In genomic region chr16:8842962-8843361, GRCm38 (mm10) we compare ENCODE assay signal across 19 mouse cellular contexts.
"Had no signal": no experiment of that assay in that cellular context is flagged by ENCODE, and none has a peak within 500 bp of the region (broad histone marks: within the 10 kb centered on the region; RNA-seq: fewer than 3 reads in every experiment).

No protein-coding gene starts in this region.

- H3K4me1 ChIP-seq: midbrain, embryonic 10.5 days had no signal

- H3K9me3 ChIP-seq: liver, embryonic 13.5 days; midbrain, embryonic 10.5 days; midbrain, embryonic 13.5 days; neural tube, embryonic 13.5 days had no signal

- DNase-seq: kidney, postnatal 25 days; layer of hippocampus, postnatal 36 days; liver, embryonic 13.5 days; lung, embryonic 14.5 days; retina, postnatal 1 day; right cerebral cortex, postnatal 25 days; spleen, adult 18-20 months; thymus, adult 18-20 months; thymus, postnatal 14 days; thymus, postnatal 4 days had no signal

- H3K27me3 ChIP-seq: liver, embryonic 13.5 days; midbrain, embryonic 13.5 days; neural tube, embryonic 13.5 days had no signal

- H3K27ac ChIP-seq: kidney, postnatal 0 days; left cerebral cortex, adult 2 months; liver, embryonic 13.5 days; macrophage; midbrain, embryonic 10.5 days; midbrain, embryonic 13.5 days; neural tube, embryonic 13.5 days had no signal

- H3K4me3 ChIP-seq: left cerebral cortex, adult 2 months; liver, embryonic 13.5 days; midbrain, embryonic 10.5 days; midbrain, embryonic 13.5 days; myocyte; neural tube, embryonic 13.5 days had no signal

- H3K9ac ChIP-seq: liver, embryonic 13.5 days; lung, embryonic 14.5 days; midbrain, embryonic 13.5 days; neural tube, embryonic 13.5 days had no signal

- ATAC-seq: lung, postnatal 0 days; midbrain, embryonic 13.5 days; midbrain, embryonic 16.5 days had no signal

- H3K4me2 ChIP-seq: liver, embryonic 13.5 days; lung, embryonic 14.5 days; midbrain, embryonic 13.5 days; neural tube, embryonic 13.5 days had no signal
